Mouse (Mus musculus): Measurements from ENCODE around the gene Dagla.

The Dagla gene

GRCm38 (mm10) chr19:10306521-10307243 is 2.0 kb upstream of the Dagla start:
- DNase-seq, result no peak

GRCm38 (mm10) chr19:10305640-10306039 is 963 bp upstream of the Dagla start:
- no peak for DNase-seq

DNA sequence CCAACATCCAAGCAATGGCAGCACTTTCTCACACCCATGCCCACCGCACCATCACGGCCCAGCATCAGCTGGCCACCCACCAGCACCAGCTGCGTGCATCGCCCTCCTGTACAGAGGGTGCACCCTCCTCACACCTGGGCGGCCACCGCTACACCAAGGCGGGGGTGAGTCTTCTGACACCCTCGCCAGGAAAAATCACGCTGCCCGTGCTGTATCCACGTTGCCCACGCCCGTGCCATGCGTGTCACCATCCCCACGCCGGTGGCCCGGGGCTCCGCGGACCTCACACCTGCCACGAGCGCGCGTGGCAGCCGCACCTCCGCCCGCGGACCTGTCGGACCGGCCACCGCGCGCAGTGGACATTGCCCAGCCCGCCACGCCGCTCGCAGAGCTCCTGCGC is 282 bp downstream of the Dagla start:
- DNase-seq, result no peak

DNA sequence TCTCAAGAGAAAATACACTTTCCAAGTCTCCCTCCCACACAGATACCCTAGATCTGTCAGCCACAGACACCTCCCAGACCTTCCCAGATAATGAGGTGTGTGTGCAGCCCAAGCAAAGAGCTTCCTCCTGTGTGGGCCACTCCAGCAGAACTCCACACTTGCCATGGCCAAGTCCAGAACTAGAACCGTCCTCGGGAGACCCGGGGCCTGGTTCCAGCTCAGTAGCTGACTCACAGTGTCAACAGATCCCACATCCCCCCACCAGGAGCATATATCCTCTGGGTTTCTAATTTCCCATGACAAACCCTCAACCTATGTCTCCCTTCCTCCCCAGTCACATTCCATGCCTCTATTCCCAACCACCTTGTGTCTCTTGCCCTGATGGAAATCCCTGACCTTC is 1.8 kb downstream of the Dagla start:
- no peak for DNase-seq

GRCm38 (mm10) chr19:10301866-10302356 is 2.8 kb downstream of the Dagla start:
- DNase-seq, result no peak

DNA sequence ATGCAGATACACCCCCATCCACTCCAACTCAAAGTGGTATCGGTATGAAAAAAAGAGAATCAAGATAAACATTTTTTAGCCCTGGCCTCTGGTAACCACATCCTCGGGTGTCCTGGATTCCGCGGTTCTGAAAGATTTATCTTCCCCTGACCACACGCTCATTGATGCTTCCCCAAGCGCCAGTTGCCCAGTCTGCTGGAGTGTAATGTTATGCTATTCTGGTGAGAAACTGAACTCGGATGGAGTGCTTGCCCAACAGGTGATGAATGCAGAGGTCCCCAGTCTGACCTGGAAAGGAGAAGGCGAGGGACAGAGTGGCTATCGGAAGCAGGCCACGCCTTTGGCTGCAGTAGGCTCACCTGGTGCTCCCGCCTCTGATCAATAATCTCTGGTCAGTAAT is 3.4 kb downstream of the Dagla start:
- no peak for DNase-seq

DNA sequence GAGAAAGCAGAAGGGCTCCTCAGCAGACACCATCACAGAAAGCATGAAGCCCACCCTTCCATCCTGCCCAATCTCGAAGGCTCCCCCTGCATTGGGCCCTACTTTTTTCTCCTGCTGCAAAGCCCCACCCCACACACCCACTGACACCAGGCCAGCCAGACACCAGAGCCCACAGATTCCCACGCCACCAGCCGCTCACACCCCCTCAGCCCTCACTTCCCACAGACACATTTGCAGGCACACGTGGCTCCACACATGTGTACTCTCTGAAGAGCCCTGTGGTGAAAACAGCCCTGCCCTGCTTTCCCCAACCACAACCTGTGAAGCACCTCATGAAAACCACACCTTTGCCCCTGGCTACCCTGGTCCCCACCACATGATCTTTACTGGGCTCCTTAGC is 3.9 kb downstream of the Dagla start:
- DNase-seq, result no peak

DNA sequence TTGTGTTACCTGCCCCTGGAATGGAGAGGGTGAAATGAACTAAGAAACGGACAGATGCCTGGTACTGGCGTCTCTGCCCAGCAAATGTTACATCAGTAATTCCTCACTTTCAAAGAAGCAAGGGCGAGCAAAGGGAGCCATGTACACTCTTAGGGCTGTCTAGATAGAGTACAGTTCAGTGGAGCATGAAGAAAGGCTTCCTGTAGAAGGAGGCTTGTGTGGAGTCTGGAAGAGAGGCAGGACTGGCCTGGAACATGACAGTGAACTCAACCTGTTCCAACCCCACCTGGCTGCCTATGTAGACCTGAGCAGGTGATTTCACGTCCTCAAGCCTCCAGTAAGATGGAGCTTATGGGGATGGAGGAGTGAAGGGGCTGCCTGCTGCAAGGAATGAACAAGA is 6.4 kb downstream of the Dagla start:
- no peak for DNase-seq

- DNase-seq, result no peak
These were observed 7.6 kb downstream of the Dagla start for GRCm38 (mm10) chr19:10297041-10297503.

DNA sequence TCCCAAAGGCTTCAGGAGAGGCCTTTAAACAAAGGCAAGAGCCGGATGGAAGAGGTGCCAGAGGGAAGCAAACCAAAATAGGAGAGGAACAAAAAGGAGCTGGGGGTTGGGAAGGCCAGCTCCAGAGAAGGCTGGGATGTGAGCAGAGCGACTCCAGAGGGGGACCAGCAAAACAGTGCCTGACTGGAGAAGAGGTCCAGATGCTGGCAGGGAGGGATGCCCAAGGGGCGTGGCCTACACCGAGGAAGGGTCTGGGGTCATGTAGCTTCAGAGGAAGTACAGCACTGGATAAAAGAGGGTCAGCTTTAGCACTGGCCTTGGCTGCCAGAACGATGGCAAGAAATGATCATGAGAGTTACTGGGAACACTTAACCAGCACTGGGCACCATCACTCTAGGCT is 8.4 kb downstream of the Dagla start:
- no peak for DNase-seq

GRCm38 (mm10) chr19:10294631-10295562 is 9.8 kb downstream of the Dagla start:
- no peak for DNase-seq

DNA sequence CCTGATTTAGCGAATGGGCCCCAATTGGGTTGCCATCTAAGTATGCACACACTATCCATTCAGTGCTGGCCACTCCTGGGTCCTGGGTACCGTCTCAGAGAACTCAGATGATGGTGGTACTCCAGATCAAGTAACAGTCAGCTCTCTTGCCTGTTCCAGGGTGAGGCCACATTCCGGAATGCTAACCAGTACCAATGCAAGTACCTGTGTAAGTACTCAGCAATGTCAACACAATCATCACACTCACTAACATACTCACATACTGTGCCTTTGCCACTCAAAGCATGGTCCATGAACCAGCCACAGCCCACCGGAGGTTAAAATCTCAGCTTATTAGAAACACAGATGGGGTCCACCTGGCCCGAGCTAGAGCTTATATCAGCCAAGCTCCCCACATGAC is 10.7 kb downstream of the Dagla start:
- no peak for DNase-seq

- DNase-seq, result no peak
These were observed 12.7 kb downstream of the Dagla start for GRCm38 (mm10) chr19:10291896-10292490.

- DNase-seq, result no peak
These were observed 14.3 kb downstream of the Dagla start for GRCm38 (mm10) chr19:10290153-10290945.

- no peak for DNase-seq
These were observed 15.0 kb downstream of the Dagla start for GRCm38 (mm10) chr19:10289609-10290150.

- no peak for DNase-seq
These were observed 16.3 kb downstream of the Dagla start for GRCm38 (mm10) chr19:10288125-10289040.

DNA sequence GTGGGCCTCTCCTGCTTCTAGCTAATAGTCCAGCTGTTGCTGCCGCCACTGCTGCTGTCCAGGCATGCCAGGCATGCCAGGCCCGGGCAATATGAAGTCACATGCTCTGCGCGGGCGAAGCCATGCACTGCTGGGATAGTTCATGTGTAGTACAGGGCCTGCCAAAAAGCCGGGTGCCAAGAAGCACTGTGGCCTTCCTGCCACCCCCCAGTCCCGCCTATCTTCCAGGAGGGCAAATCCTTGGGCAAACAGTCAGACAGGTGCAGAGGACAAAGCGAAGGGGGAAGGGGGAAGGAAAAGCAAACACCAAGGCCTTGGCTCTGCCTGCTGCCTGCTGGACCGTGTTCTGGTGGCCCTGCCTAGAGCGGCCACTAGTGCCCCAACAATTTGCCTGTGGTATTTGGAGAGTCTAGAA is 18.2 kb downstream of the Dagla start:
- no peak for DNase-seq

- DNase-seq, result no peak
These were observed 23.7 kb downstream of the Dagla start for GRCm38 (mm10) chr19:10280771-10281540.

GRCm38 (mm10) chr19:10279668-10280067 is 25.0 kb downstream of the Dagla start:
- DNase-seq, result no peak

DNA sequence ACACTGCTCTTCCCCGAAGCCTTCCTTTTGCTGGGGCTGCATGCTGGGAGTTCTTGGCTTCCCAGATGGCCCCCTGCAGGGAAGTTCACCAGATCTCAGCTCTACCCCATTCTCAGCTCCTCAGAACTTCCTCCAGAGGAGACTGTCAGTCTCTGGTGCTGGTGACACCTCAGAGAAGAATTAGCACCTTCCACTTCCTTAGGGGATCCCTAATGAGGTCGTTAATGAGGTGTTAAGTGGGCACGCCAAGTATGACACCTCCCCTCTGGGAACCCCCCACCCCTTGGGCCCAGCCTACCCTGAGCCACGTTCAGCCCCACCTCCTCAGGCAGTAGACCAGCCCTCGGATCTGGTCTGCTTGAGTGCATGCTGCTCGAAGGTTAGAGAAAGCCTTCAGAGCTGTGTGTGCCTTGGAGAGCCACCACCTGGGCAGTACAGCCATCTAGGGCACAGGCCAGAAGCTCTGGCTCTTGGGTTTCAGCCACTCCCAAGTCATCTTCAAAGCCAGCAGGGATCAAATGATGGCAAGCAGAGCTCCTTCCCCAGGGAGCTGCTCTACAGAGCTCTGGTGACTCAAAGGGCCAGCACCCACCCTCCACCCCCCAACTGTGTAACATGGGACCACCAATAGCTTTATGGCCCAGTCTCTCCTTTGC is 25.9 kb downstream of the Dagla start:
- DNase-seq, result no peak
